Mouse (Mus musculus) kidney, postnatal 0 days (tissue): Measurements from ENCODE around the gene Ugt2b5. TPM values are rescaled to one million over a fixed set of nuclear protein-coding genes. Genes with fewer than 3 reads are reported as not detected.

Experiments used
- ATAC-seq: fragments of 200-750 bp; cut with Nextera tagmentation; replicated peaks from 2 replicates; pipeline ENCODE4 v1.8.0; 2017; ENCODE audit warnings: low read depth, moderate number of reproducible peaks, moderate TSS enrichment, moderate library complexity; ENCODE audit not compliant: low FRiP score
- DNase-seq: peaks from one replicate; pipeline ENCODE4 v3.0.0-alpha.2; 2016; ENCODE audit warnings: low spot score
- H3K27ac ChIP-seq: fragments of 300-500 bp; sonication (generic); 2 replicates; pipeline ENCODE4 v1.5.1; 2014; ENCODE audit warnings: mild to moderate bottlenecking
- H3K27me3 ChIP-seq: fragments of 300-500 bp; sonication (generic); 2 replicates; pipeline ENCODE4 v1.6.1; 2014; ENCODE audit warnings: low read length, mixed read lengths; ENCODE audit not compliant: insufficient read depth
- H3K36me3 ChIP-seq: fragments of 300-500 bp; sonication (generic); 2 replicates; pipeline ENCODE4 v1.6.1; 2014; ENCODE audit warnings: low read length, mixed read lengths; ENCODE audit not compliant: insufficient read depth
- H3K4me1 ChIP-seq: fragments of 300-500 bp; sonication (generic); replicated peaks from 2 replicates; pipeline ENCODE4 v1.6.1; 2014; ENCODE audit warnings: antibody characterized with exemption, low read length, mixed read lengths; ENCODE audit not compliant: insufficient read depth
- H3K4me2 ChIP-seq: fragments of 300-500 bp; sonication (generic); 2 replicates; pipeline ENCODE4 v1.6.1; 2014; ENCODE audit warnings: mild to moderate bottlenecking, low read length, moderate library complexity, mixed read lengths
- H3K4me3 ChIP-seq: fragments of 300-500 bp; sonication (generic); replicated peaks from 2 replicates; pipeline ENCODE4 v1.5.1; 2014; ENCODE audit warnings: low read depth, low read length
- H3K9ac ChIP-seq: fragments of 300-500 bp; sonication (generic); 2 replicates; pipeline ENCODE4 v1.6.1; 2014; ENCODE audit warnings: low read depth, low read length
- H3K9me3 ChIP-seq: fragments of 300-500 bp; sonication (generic); replicated peaks from 2 replicates; pipeline ENCODE4 v1.6.1; 2016; ENCODE audit warnings: low read length, inconsistent platforms, mixed read lengths
- CTCF ChIP-seq: IDR thresholded peaks from 2 replicates; pipeline ENCODE4 v1.5.1; 2016; ENCODE audit warnings: antibody characterized with exemption, low read depth, mild to moderate bottlenecking, moderate library complexity
- WGBS: fragments of 180-500 bp; shearing (Covaris S2); extraction: QIAGEN DNeasy Blood & Tissue Kit; methylation state at CpG from one replicate; pipeline ENCODE4 v1.1.7; 2014; 5-methylcytosine and 5-hydroxymethylcytosine counted together
- polyA plus RNA-seq: library from polyadenylated mRNA; unstranded; fragments of >200 nt; fragmentation: Nextera tagmentation; extraction: Ambion mirVana; gene quantifications from 2 replicates; pipeline ENCODE4 v1.2.1, GENCODE M21; 2015

Gene Ugt2b5
- polyA plus RNA-seq, 1 experiment from 2014 or later, result 28.8 TPM

GRCm38 (mm10) chr5:87092346-87093027 is 47.6 kb downstream of the Ugt2b5 start, which contains the start of gene Ugt2b36:
Gene Ugt2b36 (minus strand): TSS chr5:87092555.
- no peaks in the 10 kb centered on the region for H3K4me1 ChIP-seq
- 75% methylated on average over 1 of the region's 1 CpGs for WGBS
- H3K27me3 ChIP-seq, result no peaks in the 10 kb centered on the region
- ATAC-seq (no peak), DNase-seq (no peak)
- H3K4me2 ChIP-seq, result no peak within 1 kb of the TSS
- no peaks in the 10 kb centered on the region for H3K36me3 ChIP-seq
- no peak within 1 kb of the TSS for H3K9ac ChIP-seq
- no peak for TF ChIP-seq CTCF
- no peak within 1 kb of the TSS for H3K27ac ChIP-seq
- no peak within 1 kb of the TSS for H3K4me3 ChIP-seq
- no peaks in the 10 kb centered on the region for H3K9me3 ChIP-seq

- Histone ChIP-seq H3K27ac (no peak overlapping the region), H3K4me2 (no peak overlapping the region), H3K9ac (no peak overlapping the region), H3K27me3 (no peaks in the 10 kb centered on the region), H3K36me3 (no peaks in the 10 kb centered on the region), H3K4me3 (no peak overlapping the region), H3K9me3 (no peaks in the 10 kb centered on the region), H3K4me1 (no peaks in the 10 kb centered on the region)
- no peak for DNase-seq
- no peak for TF ChIP-seq CTCF
- ATAC-seq, result no peak
Measured at GRCm38 (mm10) chr5:87091111-87091510, 49.0 kb downstream of the Ugt2b5 start.

GRCm38 (mm10) chr5:87089264-87089663 is 50.9 kb downstream of the Ugt2b5 start:
- no peak for TF ChIP-seq CTCF
- H3K4me2 ChIP-seq, result no peak overlapping the region
- no peaks in the 10 kb centered on the region for H3K9me3 ChIP-seq
- H3K27ac ChIP-seq, result no peak overlapping the region
- H3K9ac ChIP-seq, result no peak overlapping the region
- no peak overlapping the region for H3K4me3 ChIP-seq
- no peak for ATAC-seq
- DNase-seq, result no peak
- no peaks in the 10 kb centered on the region for H3K27me3 ChIP-seq
- no peaks in the 10 kb centered on the region for H3K4me1 ChIP-seq
- no peaks in the 10 kb centered on the region for H3K36me3 ChIP-seq

DNA sequence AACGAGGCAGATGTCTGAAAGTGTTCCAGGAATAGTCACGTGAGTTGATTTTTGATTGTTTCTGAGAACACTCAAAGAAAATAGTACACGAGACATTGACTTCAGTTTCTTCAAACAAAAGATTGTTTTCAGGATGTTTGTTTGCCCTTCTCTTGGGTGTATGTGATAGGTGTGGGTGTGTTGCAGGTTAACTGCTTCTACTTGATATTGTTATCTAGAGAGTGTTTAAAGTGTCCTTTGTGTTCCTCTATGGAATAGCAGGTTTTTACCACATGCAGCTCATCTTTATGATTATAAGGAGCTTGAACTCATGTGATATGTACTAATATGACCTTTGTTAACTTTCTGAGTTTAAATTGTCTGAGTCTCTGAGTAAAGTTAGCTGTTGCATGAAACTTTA is 53.8 kb downstream of the Ugt2b5 start:
- H3K27me3 ChIP-seq, result no peaks in the 10 kb centered on the region
- no peak for ATAC-seq
- no peak overlapping the region for H3K27ac ChIP-seq
- no peaks in the 10 kb centered on the region for H3K36me3 ChIP-seq
- H3K4me3 ChIP-seq, result no peak overlapping the region
- no peaks in the 10 kb centered on the region for H3K9me3 ChIP-seq
- no peak for TF ChIP-seq CTCF
- H3K4me1 ChIP-seq, result no peaks in the 10 kb centered on the region
- WGBS, result 67% methylated on average over 3 of the region's 3 CpGs
- no peak for DNase-seq
- H3K9ac ChIP-seq, result no peak overlapping the region
- H3K4me2 ChIP-seq, result no peak overlapping the region

Other genes with a start within 250 kb of the Ugt2b5 start
- gene Ugt2b34, start 233.4 kb downstream of the Ugt2b5 start, polyA plus RNA-seq, result 7.5 and 8.1 TPM in 2 replicates
- not detected in 2 replicates for gene Ugt2b1, start 213.8 kb downstream of the Ugt2b5 start, polyA plus RNA-seq
- not detected in 2 replicates for gene Ugt2b35, start 139.5 kb downstream of the Ugt2b5 start, polyA plus RNA-seq
- gene Ugt2b36, start 47.8 kb downstream of the Ugt2b5 start, polyA plus RNA-seq, result 0.16 TPM in 1 of 2 replicates, not detected in the other
- gene Ugt2b37, start 114.5 kb upstream of the Ugt2b5 start, polyA plus RNA-seq, result 37.6 and 40.7 TPM in 2 replicates
- gene Ugt2a3, start 196.9 kb upstream of the Ugt2b5 start, polyA plus RNA-seq, result 0.13 and 0.18 TPM in 2 replicates